Mouse (Mus musculus): ENCODE results near the gene Mtf2.
"Not testable (repeated sequence)": the region's sequence is repeated elsewhere in the genome, so short reads cannot be mapped to it uniquely, and the experiment has no call there.

The Mtf2 gene

GRCm38 (mm10) chr5:108085440-108085839 lies 20.0 kb downstream of the Mtf2 start:
- DNase-seq, result no peak

GRCm38 (mm10) chr5:108092731-108093130 lies 27.3 kb downstream of the Mtf2 start:
- not testable (repeated sequence) for DNase-seq

- no peak for DNase-seq
Observed at GRCm38 (mm10) chr5:108097676-108098075, 32.2 kb downstream of the Mtf2 start.

GRCm38 (mm10) chr5:108100196-108100595 lies 34.7 kb downstream of the Mtf2 start:
- DNase-seq, result no peak

- no peak for DNase-seq
Observed at GRCm38 (mm10) chr5:108104306-108104705, 38.8 kb downstream of the Mtf2 start.

GRCm38 (mm10) chr5:108109346-108109745 lies 43.9 kb downstream of the Mtf2 start:
- peak in 1 of 2 experiments; percentile 11 for DNase-seq

GRCm38 (mm10) chr5:108117693-108118092 lies 52.2 kb downstream of the Mtf2 start:
- no peak for DNase-seq

- DNase-seq, result no peak
Observed at GRCm38 (mm10) chr5:108120221-108120900, 54.9 kb downstream of the Mtf2 start.

- DNase-seq, result peak; percentile 35 to 37
Observed at GRCm38 (mm10) chr5:108131849-108132440, 66.5 kb downstream of the Mtf2 start.

- peak; percentile 97 to 98 for DNase-seq
Observed at GRCm38 (mm10) chr5:108132441-108133243, 67.2 kb downstream of the Mtf2 start, which contains the start of the genes Tmed5 and Ccdc18. Gene Tmed5, minus strand, starts transcription at chr5:108132620. Gene Ccdc18, plus strand, starts transcription at chr5:108132875.

- no peak for DNase-seq
Observed at GRCm38 (mm10) chr5:108152592-108152991, 87.1 kb downstream of the Mtf2 start.
